Comparison of ENCODE assay signal across 25 mouse cellular contexts in the genomic region with DNA sequence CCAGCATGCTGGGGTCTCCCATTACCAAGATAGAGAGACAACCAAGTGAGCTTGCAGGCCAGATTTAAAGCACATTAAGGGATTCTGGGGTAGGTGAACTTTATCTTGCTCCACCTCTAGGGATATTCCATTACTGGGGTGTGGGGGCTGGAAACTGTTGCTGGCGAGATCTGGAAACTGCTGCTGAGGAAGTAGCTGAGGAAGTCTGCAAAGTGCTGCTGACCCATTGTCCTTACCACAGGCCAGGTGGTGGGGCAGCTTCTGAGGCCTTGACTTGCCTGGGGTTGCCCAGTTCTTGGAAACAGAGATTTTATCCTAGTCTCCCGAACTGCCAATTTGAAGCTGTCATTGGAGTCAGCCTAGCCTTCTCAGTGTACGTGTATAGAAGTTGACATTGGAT.
"Had no signal": no experiment of that assay in that cellular context is flagged by ENCODE, and none has a peak within 500 bp of the region (broad histone marks: within the 10 kb centered on the region; RNA-seq: fewer than 3 reads in every experiment).

No protein-coding gene starts in this region.

- DNase-seq: gastrocnemius, adult 2 months; gastrocnemius, postnatal 10 days; gastrocnemius, postnatal 25 days; heart, adult 18-20 months; heart, postnatal 10 days; kidney, adult 11 months; kidney, adult 2 months; kidney, adult 9 months; kidney, postnatal 25 days; kidney, postnatal 4 days; liver; liver, embryonic 13.5 days; liver, postnatal 0 days had no signal

- H3K36me3 ChIP-seq: heart, embryonic 12.5 days; hindbrain, embryonic 13.5 days; hindbrain, embryonic 15.5 days; kidney, embryonic 15.5 days; limb, embryonic 10.5 days; limb, embryonic 12.5 days; liver, embryonic 13.5 days; liver, embryonic 15.5 days had no signal

- H3K27ac ChIP-seq: gastrocnemius, adult 2 months; hindbrain, embryonic 13.5 days; hindbrain, embryonic 15.5 days; hindbrain, postnatal 0 days; kidney, embryonic 15.5 days; kidney, postnatal 0 days; layer of hippocampus, adult 2 months; left cerebral cortex, adult 2 months; limb, embryonic 10.5 days; limb, embryonic 12.5 days; liver, embryonic 13.5 days; liver, embryonic 15.5 days had no signal

- ATAC-seq: hindbrain, postnatal 0 days; intestine, embryonic 16.5 days; liver, postnatal 0 days had no signal

- H3K9me3 ChIP-seq: heart, embryonic 12.5 days; hindbrain, embryonic 13.5 days; hindbrain, embryonic 15.5 days; kidney, embryonic 15.5 days; limb, embryonic 10.5 days; limb, embryonic 12.5 days; liver, embryonic 13.5 days; liver, embryonic 15.5 days had no signal

- H3K9ac ChIP-seq: heart, embryonic 12.5 days; hindbrain, embryonic 13.5 days; hindbrain, embryonic 15.5 days; kidney, embryonic 15.5 days; limb, embryonic 12.5 days; liver, embryonic 13.5 days; liver, embryonic 15.5 days; liver, postnatal 0 days had no signal

- H3K4me1 ChIP-seq: hindbrain, embryonic 13.5 days; hindbrain, embryonic 15.5 days had no signal

- H3K27me3 ChIP-seq: heart, embryonic 12.5 days; hindbrain, embryonic 13.5 days; hindbrain, embryonic 15.5 days; kidney, embryonic 15.5 days; limb, embryonic 12.5 days; liver, embryonic 13.5 days; liver, embryonic 15.5 days had no signal

- H3K4me3 ChIP-seq: gastrocnemius, adult 2 months; heart, embryonic 12.5 days; hindbrain, embryonic 13.5 days; hindbrain, embryonic 15.5 days; kidney, embryonic 15.5 days; layer of hippocampus, adult 2 months; left cerebral cortex, adult 2 months; limb, embryonic 10.5 days; limb, embryonic 12.5 days; liver, embryonic 13.5 days; liver, embryonic 15.5 days had no signal
